Mouse (Mus musculus): ENCODE measurements around the gene Pitpnm1. TPM values are rescaled to one million over a fixed set of nuclear protein-coding genes. Genes with fewer than 3 reads are reported as not detected.
"Not testable (repeated sequence)": the region's sequence is repeated elsewhere in the genome, so short reads cannot be mapped to it uniquely, and the experiment has no call there.

Pitpnm1 gene
- total RNA-seq, 2 experiments from 2014 or later: 25.0 to 26.4 TPM

DNA sequence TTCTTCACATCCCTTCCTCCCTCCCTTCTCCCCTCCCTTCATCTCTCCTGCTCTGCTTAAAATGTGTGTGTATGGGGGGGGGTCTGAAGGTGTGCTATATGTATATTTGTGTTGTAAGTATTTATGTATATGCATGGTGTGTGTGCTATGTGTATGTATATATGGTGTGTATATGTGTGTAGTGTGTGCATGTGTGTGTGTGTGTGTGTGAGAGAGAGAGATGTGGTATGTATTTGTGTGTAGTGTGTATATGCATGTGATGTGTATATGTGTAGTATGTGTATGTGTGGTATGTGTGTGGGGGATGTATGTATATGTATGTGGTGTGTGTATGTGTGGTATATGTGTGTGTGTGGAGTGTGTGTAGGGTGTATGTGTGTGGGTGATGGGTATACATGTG is 32.9 kb upstream of the Pitpnm1 start:
- no peak for DNase-seq
- intact Hi-C loops (cut with DNase I): no loop called here

DNA sequence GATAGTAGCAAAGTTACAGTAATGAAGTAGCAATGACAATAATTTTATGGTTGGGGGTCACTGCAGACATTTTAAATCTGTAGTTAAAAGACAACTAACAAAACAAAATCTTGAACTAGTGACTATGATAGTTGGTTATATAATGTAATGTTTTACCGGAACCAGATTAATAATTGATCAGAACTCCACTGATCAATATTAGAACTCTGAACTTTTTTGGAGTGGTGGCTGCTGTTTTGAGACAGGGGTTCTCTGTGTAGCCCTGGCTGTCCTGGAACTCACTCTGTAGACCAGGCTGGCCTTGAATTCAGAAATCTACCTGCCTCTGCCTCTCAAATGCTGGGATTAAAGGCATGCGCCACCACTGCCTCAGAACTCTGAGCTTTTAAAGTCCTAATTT is 31.6 kb upstream of the Pitpnm1 start:
- intact Hi-C loops (cut with DNase I); DNase-seq: not testable (repeated sequence)

DNA sequence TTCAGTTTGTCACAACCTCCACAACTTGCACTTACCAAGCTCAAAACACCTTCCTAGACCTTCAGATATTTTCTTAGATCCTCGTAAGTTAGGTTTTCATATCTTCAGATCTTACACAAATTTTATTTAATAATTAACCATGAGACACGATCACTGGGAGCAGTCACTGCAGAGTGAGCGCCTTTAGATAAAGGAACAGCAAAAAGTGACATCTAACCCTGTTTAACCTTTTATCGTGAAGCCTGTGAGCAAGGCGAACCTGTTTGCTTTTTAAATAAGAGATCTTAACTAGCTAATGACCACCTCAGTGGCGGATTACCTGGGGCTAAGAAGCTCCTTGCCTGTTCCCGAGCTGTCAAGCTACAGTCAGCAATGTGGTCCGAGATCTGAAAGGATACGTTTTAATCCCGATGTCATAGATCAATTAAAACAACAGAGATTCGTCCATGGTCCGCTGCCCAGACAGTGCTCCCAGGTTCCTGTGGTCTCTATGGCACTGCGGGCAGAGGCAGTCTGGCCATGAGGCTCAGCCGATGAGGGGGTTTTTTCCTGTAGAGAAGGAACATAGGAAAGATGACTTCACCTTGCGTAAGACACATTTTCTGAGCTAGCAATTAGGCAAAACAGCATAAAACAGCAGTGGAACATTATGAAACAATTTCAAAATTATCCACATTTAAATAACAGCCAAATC is 30.9 kb upstream of the Pitpnm1 start:
- intact Hi-C loops (cut with DNase I): no loop called here
- DNase-seq: no peak

DNA sequence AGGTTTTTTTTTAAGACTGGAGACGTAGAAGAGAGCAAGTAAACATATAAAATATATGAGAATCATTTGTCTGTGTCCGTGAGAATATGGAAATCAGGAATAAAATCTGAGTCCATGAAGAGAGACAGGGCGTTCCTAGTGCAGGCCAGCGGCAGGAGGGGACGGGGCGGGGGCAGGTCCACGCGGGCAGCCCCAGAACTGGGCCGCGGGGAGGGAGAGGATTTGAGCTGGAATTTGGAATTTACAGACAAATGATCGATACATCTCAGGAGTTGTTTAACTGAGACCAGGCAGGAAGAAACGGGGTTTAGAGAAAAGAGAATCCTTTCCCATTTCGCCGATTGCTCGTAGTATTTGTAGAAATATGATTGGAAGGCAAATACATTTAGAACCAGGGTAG is 29.5 kb upstream of the Pitpnm1 start:
- DNase-seq: no peak
- intact Hi-C loops (cut with DNase I): no loop called here

DNA sequence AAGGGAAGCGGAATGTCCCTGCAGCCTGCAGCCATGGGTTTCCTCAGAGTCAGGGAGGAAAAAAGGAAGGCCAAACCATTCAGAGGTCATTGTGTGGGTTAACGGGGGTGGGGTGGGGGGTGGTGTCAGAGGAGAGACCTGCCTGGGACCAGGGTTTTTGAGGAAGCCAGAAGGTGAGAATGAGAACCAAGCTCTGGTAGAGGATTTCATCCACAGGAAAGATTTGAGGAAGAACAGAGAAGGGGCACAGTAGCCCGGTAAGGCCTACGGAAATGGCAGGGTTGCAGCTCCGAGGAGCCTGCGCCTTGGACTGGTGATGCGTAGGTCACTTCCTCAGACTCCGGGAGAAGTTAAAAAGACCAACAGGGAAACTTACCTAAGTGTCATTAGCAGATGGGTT is 29.0 kb upstream of the Pitpnm1 start:
- no peak for DNase-seq
- intact Hi-C loops (cut with DNase I): no loop called here

DNA sequence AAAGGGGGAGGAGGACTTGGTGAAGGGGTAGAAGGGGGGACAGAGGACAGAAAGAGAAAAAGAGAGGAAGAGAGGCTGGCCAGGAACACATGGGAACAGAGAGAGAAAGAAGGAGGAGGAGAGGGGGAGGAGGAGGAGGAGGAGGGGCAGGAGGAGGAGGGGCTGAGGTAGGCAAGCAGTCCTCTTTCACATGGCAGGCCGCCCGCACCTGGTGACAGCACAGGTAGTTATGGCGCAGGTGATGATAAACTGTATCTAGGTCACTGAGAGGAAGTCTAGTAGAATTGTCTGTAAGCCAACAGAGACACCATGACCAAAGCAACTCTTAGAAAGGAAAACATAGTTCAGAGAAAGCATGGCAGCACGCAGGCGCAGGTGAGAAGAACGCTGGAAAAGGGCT is 28.4 kb upstream of the Pitpnm1 start:
- intact Hi-C loops (cut with DNase I): no loop called here
- no peak for DNase-seq

DNA sequence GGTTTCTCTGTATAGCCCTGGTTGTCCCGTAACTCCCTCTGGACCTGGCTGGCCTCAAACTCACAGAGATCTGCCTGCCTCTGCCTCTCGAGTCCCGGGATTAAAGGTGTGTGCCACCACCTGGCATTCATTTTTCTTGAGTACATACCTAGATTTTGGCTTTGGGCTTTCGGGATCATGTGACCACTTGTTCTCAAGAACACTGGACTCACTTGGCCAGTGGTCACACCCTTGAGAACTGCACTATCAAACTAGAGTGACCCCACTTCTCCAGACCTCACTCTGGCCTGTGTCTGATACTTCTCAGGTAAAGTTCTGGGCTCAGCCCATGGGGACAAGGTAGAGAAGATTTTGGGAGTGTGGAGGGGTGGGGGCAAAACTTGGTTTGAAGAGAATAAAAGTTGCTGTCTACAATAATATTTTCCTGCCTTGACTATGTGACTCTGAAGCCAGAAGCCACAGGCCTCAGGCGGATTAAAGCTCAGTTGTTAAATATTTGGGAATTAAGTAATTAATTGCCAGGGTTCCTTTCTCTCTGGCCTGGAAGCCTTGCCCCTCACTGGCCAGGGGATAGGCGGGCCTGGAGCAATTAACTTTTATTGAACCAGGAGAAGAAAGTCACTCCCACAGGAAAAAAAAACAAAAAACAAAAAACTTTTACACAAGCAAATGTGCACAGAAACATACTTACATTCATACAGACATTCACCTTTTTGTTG is 26.9 kb upstream of the Pitpnm1 start:
- no peak for DNase-seq
- intact Hi-C loops (cut with DNase I): no loop called here

DNA sequence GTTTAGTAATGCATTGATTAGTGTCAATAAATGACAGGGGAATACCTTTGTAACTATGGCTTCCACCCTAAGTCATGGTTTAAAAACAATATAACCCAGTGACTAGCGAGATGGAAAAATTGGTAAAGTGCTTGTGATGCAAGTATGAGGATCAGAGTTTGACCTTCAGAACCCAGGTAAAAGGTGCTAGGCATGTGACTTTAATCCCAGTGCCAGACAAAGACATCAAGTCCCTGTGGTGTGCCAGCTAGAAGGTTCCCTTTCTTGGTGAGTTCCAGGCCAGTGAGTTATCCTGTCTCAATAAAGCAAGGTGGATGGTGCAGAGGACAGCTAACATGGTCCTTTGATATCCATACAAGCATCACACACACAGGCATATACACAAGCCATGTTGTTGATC is 24.3 kb upstream of the Pitpnm1 start:
- intact Hi-C loops (cut with DNase I): no loop called here
- DNase-seq: no peak

DNA sequence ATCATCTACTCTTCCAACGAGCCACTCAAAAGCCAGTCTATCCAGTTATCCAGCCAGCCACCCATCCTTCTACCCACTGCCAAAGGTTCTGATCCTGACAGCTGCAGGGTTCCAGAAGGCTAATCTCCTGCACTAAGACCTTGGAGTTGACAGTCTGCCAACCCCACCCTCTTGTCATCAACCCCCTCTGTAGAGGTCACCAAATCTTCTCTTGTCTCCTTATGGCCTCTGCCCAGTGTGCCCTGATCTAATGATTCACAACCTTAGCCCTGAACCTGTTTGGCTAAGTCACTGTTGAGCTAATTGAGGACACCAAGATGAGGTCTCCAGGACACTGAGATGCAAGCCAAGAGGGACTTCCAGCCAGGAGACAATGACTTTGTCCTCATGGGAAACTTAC is 20.2 kb upstream of the Pitpnm1 start:
- intact Hi-C loops (cut with DNase I): no loop called here
- no peak for DNase-seq

DNA sequence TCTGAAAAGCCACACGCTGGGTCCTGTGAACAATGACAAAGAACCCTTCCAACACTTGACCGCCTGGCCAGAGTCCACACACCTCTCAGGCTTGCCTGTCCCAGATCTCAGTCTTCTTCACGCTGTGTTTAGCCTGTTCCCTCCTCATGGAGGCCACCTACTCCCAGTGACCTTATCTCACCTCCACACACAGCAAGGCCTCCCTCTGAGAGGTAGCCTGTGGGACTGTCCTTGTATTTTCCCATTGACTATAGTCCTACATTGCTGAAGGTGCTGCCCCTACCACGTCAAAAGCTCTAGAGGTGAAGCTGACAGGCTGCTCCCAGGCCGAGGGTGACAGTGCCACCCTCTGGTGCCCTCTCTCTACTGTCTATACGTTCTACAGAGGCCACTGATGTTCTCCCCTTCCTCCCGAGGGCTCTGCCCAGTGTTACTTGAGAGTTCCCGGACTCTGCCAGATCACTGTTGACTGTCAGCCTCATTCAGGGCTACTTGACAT is 19.2 kb upstream of the Pitpnm1 start:
- intact Hi-C loops (cut with DNase I): loop anchor here (2.0 kb wide), 1 partner anchor 28 kb away; no protein-coding TSS in a partner anchor
- no peak for DNase-seq

DNA sequence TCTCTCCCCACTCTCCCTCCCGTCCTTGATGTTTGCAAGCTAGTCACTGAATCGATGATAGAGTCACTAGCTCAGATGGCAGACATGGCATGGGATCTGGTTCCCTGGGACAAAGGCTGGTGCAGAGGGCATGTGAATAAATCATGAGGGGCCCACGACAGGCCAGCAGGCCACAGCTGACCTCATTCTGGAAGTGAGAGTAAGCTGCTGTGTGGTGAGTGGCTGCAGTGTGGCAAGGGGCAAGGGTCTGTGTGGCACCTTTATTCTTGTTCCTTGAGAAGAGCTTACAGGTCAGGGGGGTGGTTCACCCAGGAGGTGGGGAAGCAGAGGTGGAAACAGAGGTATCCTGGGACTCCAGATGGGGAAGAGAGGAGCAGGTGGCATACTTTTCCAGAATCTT is 18.4 kb upstream of the Pitpnm1 start, which contains the start of gene Cabp2:
TSS of gene Cabp2 (plus strand) at position 185 of the 400 bp plus-strand sequence.
- intact Hi-C loops (cut with DNase I): loop anchor here (2.0 kb wide), 1 partner anchor 29 kb away; no protein-coding TSS in a partner anchor
- DNase-seq: no peak

DNA sequence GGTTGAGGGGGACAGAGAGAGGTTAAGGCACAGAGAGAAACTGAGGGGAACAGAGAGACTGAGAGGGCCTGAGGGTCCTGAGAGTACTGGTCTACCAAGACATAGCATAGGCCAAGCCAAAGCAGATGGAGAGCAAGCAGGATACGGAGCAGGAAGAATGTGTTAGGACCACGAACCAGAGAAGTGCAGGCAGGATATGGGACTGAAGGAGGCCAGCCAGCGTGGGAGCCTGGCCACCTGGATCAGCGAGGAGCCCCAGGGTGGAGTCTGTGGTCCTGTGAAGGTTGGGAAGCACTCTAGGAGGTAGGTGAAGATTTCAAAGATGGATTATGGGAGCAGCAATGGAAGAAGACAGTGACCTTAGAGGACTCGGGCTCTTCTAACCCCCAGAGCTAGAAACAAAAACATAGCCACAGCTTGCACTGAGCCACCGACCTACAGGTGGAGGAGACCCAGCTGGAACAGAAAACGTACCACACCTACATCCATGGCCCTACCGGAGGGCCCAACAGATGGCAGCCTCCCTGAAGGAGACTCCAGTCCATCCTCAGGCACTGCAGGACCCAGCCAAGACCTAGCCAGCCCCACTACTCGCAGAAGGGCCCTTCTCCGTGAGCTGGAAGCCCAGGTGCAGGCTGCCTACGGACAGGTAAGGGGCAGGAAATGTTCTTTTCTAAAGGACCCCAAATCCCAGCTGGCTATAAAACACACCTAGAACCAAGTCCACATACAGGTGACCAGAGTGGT is 17.4 kb upstream of the Pitpnm1 start:
- intact Hi-C loops (cut with DNase I): no loop called here
- DNase-seq: no peak

DNA sequence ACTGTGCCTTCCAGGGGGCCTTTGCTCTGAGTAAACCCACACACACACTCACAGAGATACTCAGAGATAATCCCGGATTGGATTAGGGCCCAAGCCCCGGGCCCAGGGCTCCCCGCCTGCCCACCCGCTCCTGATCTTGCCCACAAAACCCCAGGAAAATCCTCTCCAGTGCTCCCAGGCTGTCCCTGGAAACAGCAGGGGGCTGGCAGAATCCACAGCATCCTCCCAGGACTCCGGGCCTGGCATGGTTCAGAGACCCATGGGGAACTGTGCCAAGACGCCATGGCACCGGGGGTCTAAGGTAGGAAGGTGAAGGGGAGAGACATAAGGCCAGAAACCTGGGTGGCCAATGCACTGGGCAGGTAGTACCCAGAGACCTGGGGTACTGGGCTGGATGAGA is 16.5 kb upstream of the Pitpnm1 start:
- intact Hi-C loops (cut with DNase I): no loop called here
- no peak for DNase-seq

DNA sequence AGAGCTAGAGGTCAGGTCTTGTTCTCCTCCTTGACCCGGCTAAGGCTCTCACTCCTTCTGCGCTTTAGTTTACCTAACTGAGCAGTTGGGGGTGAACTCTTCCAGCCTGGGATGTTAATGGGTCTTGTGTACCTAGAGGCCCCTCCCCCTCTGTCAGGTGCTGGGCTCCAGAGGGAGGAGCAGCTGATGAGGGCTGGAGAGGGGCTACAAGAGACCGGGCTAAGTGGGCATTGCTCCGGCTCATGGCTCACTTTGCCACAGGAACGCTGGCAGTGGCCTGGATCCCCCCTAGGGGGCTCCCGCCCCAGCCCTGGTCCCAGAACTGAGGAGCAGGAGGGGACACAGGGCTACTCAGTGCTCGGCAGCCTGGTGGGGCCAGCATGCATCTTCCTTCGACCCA is 16.0 kb upstream of the Pitpnm1 start:
- no peak for DNase-seq
- intact Hi-C loops (cut with DNase I): no loop called here

DNA sequence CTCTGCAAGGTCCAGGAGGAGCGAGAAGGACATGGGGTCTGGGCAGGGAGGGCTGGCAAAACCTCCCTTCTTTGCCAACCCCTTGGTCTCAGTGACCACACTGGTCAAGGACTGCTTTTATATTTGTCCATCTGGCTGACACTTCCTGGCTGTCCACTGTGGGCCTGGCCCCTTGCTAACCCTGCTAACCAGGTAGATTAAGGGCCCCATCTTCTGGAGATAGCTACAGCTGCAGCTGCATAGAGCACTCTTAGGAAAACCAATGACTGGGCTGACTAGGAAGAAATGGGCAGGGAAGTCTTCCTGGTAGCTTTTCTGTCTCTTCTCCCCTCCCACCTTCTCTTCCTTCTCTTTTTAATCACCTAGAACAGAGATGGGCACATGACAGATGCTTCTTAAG is 14.8 kb upstream of the Pitpnm1 start:
- intact Hi-C loops (cut with DNase I): no loop called here
- DNase-seq: no peak

DNA sequence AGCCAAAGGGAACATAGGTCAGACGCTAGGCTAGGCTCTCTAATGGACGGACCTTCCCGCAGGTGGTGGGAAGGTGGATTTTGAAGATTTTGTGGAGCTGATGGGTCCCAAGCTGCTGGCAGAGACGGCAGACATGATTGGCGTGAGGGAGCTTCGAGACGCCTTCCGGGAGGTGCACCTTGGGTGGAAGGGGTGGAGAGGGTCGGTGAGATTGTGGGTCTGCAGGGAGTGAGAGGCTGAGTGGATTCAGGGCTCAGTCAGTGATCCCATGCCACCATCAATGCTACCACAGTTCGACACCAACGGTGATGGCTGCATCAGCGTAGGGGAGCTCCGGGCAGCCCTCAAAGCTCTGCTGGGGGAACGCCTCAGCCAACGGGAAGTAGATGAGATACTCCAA is 13.6 kb upstream of the Pitpnm1 start:
- intact Hi-C loops (cut with DNase I): no loop called here

DNA sequence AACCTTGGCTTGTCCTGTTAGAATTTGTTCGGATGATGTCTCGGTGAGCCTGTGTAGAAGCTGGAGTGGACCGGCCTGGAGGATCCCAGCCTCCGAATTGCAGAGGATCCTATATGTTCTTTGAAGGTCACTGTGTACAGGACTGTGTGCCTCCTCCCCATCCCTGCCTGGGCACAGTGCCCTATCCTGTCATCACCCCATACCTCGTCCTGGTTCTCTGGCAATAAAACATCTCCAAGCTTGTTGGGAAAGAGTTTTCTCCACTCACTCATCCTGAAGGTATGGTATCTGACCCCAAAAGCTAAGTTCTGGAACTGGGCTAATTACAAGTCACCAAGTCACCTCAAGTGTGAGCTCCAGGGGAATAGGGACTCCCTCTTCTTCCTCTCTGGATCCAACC is 12.7 kb upstream of the Pitpnm1 start:
- intact Hi-C loops (cut with DNase I): no loop called here
- peak in 1 of 2 experiments; percentile 20 for DNase-seq

More for the DNA sequence above, 13.6 kb upstream of the Pitpnm1 start:
- DNase-seq: no peak

DNA sequence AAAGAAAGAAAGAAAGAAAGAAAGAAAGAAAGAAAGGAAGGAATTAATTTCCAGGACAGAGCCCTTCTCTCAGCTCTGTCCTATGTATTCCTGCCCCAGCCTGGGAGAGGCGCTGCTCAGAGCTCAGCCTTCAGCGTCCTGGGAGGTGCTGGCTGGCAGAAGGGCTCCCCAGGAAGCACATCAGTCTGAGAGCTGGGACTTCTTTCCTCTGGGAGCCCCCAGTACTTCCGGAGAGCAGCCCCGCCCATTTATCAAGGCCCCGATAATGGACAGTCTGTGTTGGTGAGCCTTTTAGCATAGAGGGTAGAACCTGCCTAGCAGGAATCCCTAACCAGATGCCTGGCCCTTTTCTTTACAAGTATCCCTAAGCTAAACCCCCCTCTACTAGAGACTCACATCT is 11.7 kb upstream of the Pitpnm1 start:
- no peak for DNase-seq
- intact Hi-C loops (cut with DNase I): no loop called here

DNA sequence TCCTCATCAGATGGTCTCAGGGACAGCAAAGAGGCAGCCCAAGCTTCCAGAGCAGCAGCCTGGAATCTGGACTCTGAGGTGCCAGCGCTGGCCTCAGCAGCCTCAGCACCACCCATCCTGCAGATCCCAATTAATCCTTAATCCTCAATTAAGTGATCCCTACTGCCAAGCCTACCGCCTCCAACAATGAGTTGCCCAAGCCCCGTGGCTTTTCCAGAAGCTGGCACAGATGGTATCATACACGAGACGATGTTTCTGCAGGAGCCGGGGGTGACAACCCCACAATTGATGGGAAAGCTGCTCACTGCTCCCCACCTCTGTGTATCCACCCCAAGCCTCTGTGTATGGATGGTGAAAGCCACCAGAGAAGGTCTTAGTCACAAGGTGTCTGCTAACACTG is 10.7 kb upstream of the Pitpnm1 start:
- intact Hi-C loops (cut with DNase I): no loop called here
- DNase-seq: no peak

DNA sequence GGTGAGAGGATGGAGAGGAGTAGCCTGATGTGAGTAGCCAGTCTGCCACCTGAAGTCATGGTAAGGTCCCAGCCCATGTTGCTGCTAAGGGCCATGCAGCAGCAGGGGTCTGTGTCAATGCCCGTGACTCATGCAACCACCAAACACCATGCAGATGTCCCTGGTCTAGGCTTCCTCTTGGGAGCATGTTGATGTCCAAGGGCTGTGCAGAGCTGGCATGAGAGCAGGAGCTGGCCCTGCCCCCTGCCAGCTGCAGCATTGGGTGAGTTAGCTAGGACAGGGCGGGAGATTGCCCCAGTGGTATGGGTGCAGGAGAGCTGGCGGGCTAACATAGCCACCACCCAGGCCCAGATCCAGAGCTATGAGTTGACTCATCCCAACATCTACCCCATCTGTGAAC is 9.4 kb upstream of the Pitpnm1 start:
- intact Hi-C loops (cut with DNase I): no loop called here
- DNase-seq: no peak

DNA sequence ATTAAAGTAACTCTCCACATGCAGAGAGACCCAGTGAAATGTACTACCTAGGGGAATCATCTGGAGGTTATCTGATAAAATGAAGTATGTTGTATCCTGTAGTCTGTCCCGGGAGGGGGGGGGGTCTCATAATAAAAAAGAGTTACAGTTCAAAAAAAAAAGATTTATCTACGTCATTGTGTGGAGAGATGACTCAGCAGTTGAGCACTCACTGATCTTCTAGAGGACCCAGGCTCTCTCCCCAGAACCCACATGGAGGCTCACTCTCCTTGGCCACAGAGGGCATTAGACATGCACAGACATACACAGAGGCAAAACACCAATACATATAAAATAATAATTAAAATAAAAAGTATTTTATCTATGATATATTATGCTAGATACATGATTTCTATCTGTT is 8.4 kb upstream of the Pitpnm1 start:
- intact Hi-C loops (cut with DNase I): no loop called here
- no peak for DNase-seq

All from heart, postnatal 14 days (tissue).